Mouse (Mus musculus): ENCODE data around the gene Parg. TPM values are rescaled to one million over a fixed set of nuclear protein-coding genes. Genes with fewer than 3 reads are reported as not detected.

The Parg gene
- 6.6 and 7.1 TPM in 2 replicates for polyA plus RNA-seq (2012; rRNA removed)

DNA sequence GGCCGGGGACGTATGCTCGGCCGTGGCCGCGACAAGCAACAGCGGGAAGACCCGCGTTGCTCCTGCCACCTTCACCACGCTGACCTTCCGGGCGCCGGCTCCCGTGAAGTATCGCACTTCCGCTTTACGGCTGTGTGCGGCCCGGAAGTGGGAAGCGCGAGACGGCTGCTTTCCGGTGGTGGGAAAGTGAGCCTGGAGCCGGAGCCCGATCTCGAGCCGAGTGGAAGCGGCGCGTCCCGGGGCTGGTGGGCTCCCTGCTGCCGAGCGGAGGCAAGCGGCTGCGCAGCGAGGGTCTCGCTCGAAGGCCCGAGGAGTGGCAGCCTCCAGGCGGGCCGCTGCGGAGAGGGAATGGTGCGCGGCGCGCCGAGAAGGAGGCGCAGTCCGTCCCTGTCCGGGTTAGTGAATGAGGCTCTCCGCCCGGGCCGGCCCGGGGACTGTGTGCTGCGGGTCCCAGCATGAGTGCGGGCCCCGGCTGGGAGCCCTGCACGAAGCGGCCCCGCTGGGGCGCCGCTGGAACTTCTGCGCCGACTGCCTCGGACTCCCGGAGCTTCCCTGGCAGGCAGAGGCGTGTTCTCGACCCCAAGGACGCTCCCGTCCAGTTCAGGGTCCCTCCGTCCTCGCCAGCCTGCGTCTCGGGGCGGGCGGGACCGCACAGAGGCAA is at the start of gene Parg, which contains the start of gene Timm23:
Gene Parg (plus strand): TSS at position 159 of the 661 bp plus-strand sequence.
Gene Timm23 (minus strand): TSS at position 108 of the 661 bp plus-strand sequence.

DNA sequence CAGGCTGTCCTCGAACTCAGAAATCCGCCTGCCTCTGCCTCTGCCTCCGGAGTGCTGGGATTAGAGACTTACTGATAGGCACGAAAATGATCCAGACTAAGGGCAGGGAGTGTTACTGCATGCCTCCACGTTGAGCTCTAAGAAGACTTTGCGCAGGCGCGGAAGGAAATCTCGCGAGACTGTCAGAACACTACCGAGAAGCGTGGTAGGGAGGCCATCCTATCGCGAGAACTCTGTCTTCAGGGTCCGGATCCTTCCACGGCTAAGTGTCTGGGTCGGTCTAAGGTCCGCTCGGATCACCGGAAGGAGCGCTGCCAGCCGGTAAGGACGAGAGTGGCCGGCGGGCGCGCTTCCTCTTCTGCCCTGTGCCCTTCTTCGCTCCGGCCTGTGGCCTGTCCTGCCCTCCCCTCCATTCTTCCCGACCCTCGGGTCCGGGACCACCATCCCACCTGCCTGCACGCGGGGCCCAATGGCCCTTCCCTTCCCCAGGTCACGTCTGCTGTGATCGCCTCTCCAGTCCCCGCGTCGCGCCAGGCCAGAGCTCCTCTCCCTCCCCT is 42.0 kb upstream of the Parg start, which contains the start of gene Ncoa4:
Gene Ncoa4 (plus strand): TSS at position 176 of the 557 bp plus-strand sequence.

DNA sequence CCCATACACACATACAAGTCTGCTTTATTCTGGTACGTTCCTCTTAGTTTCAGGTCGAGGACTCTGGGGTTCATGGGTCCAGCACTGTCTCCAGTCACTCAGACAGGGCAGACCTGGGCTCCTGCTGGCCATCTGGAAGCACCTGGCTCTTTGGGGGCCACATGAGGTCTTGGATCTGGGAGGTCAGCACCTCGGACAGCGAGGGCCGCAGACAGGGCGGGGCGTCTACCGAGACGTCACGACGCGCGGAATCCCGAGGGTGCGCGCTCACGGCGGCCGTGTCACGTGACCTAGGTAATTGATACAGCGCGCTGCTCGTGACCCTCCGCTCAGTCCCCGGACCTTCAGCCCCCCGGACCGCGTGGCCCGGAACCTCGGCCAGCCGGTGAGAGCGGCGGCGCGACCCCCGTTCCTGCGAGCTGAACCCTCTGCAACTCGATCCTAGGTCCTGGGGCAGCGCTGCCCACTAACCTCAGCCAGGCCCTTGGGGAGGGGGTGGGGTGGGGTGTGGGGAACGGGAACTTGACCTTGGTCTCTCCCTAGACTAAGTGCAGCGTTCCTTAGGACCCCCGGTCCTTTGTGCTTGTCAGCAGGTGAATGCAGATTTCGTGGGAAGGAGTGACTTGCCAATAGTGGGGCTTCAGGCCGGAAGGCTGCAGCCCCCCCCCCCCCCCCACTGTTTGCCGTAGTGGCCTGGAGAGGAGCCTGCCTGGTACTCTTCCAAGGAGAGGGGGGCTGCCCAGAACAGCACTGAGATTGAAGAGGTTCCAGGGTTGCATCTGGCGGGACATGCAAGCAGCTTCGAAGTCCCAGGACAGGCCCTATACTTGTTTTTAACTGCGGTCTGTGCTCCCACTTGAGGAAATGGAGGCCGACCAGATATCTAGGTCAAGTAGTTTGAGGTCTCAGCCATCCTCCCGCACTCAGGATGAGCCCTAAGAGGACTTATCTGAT is 120.3 kb downstream of the Parg start, which contains the start of gene Ogdhl:
Gene Ogdhl (plus strand): TSS at position 288 of the 954 bp plus-strand sequence.

Other genes with a start within 250 kb of the Parg start
- gene Galnt15, start 173.0 kb upstream of the Parg start, polyA plus RNA-seq (2012; rRNA removed), result under 0.01 TPM in 1 of 2 replicates, not detected in the other
- 14.8 and 15.7 TPM in 2 replicates for gene Oxnad1, start 116.6 kb upstream of the Parg start, polyA plus RNA-seq (2012; rRNA removed)
- gene Dph3, start 116.2 kb upstream of the Parg start, polyA plus RNA-seq (2012; rRNA removed), result 35.2 and 37.4 TPM in 2 replicates
- gene Msmb, start 59.9 kb upstream of the Parg start, polyA plus RNA-seq (2012; rRNA removed), result 0.15 and 0.27 TPM in 2 replicates
- 104 and 141 TPM in 2 replicates for gene Ncoa4, start 42.1 kb upstream of the Parg start, polyA plus RNA-seq (2012; rRNA removed)
- 90.5 and 100 TPM in 2 replicates for gene Timm23, start 51 bp upstream of the Parg start, polyA plus RNA-seq (2012; rRNA removed)
- gene Ogdhl, start 120.1 kb downstream of the Parg start, polyA plus RNA-seq (2012; rRNA removed), result 0.40 and 0.45 TPM in 2 replicates
- not detected in 2 replicates for gene 1700024G13Rik, start 186.4 kb downstream of the Parg start, polyA plus RNA-seq (2012; rRNA removed)